Mouse (Mus musculus) spleen, adult 2 months (tissue): ENCODE measurements around the gene Smim22. TPM values are rescaled to one million over a fixed set of nuclear protein-coding genes. Genes with fewer than 3 reads are reported as not detected.

Experiments used
- DNase-seq, 2 experiments: peaks; one replicate each; pipeline versions ENCODE4 v3.0.0 to v3.0.0-alpha.2; 2012 to 2021; ENCODE audit warnings: low spot score in 2 of 2, low read depth in 1 of 2
- H3K27ac ChIP-seq: fragments of 200-500 bp; 2 replicates; pipeline ENCODE4 v1.5.1; 2012; ENCODE audit warnings: low read length, inconsistent platforms; ENCODE audit not compliant: insufficient read depth
- H3K27me3 ChIP-seq: fragments of 200-500 bp; 2 replicates; pipeline ENCODE4 v1.6.1; 2012; ENCODE audit warnings: mild to moderate bottlenecking, moderate library complexity, low read length, inconsistent platforms; ENCODE audit not compliant: control insufficient read depth, insufficient read depth
- H3K36me3 ChIP-seq: fragments of 200-500 bp; 2 replicates; pipeline ENCODE4 v1.6.1; 2012; ENCODE audit warnings: mild to moderate bottlenecking, low read length, inconsistent platforms; ENCODE audit not compliant: control insufficient read depth, insufficient read depth
- H3K4me1 ChIP-seq: fragments of 200-500 bp; 2 replicates; pipeline ENCODE4 v1.6.1; 2011; ENCODE audit warnings: inconsistent platforms; ENCODE audit not compliant: control insufficient read depth, insufficient read depth, insufficient read length
- H3K4me3 ChIP-seq: fragments of 200-500 bp; 2 replicates; pipeline ENCODE4 v1.5.1; 2011; ENCODE audit warnings: mild to moderate bottlenecking, inconsistent platforms; ENCODE audit not compliant: insufficient read depth, insufficient read length; ENCODE audit errors: extremely low read depth
- CTCF ChIP-seq: fragments of 200-500 bp; IDR thresholded peaks from 2 replicates; pipeline ENCODE4 v1.5.1; 2011; ENCODE audit warnings: mild to moderate bottlenecking, inconsistent platforms; ENCODE audit not compliant: insufficient read depth, insufficient read length, insufficient replicate concordance; ENCODE audit errors: extremely low read depth
- POLR2A ChIP-seq: fragments of 200-500 bp; IDR thresholded peaks from 2 replicates; pipeline ENCODE4 v1.6.1; 2011; ENCODE audit warnings: low read depth, low read length, inconsistent platforms
- WGBS: fragments of 180-500 bp; shearing (Covaris S2); methylation state at CpG from one replicate; pipeline ENCODE4 v1.1.7; 2018; 5-methylcytosine and 5-hydroxymethylcytosine counted together
- polyA plus RNA-seq: library from polyadenylated mRNA; depleted of rRNA; stranded (reverse); fragments of >200 nt; gene quantifications from 2 replicates; pipeline ENCODE4 v1.2.3, GENCODE M21; 2012

Gene Smim22
- polyA plus RNA-seq, 1 experiment, result 1.4 TPM

- no peak for DNase-seq
- 86% methylated on average over 4 of the region's 4 CpGs for WGBS
- no peaks in the 10 kb centered on the region for H3K27me3 ChIP-seq
- H3K4me3 ChIP-seq, result no peak overlapping the region
- H3K27ac ChIP-seq, result no peak overlapping the region
- no peak for TF ChIP-seq CTCF
- peaks cover 20% of the 10 kb centered on the region for H3K36me3 ChIP-seq
- peaks cover 16% of the 10 kb centered on the region for H3K4me1 ChIP-seq
Observed at GRCm38 (mm10) chr16:5014578-5014977, 7.5 kb downstream of the Smim22 start.

DNA sequence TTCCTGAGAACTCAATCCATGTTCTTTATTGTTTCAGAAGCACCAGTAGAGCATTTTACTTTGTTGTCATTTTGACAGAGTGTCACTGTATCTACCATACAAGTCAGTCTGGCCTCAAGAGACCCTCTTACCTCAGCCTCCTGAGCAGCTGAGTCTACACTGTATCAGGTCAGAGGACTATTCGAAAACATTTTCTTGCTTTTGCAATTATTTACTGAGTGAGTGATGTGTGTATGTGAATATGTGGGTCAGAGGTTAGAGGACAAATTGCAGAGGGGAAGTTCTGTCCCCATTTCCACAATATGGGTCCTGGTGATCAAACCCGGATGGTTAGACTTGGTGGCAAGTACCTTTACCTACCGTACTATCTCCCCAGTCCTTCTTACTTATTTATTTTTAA is 16.9 kb downstream of the Smim22 start:
- DNase-seq, result no peak
- H3K36me3 ChIP-seq, result peaks cover 60% of the 10 kb centered on the region
- WGBS, result 92% methylated on average over 3 of the region's 3 CpGs
- H3K4me1 ChIP-seq, result no peaks in the 10 kb centered on the region
- no peaks in the 10 kb centered on the region for H3K27me3 ChIP-seq
- no peak overlapping the region for H3K27ac ChIP-seq
- TF ChIP-seq POLR2A (no peak), CTCF (no peak)
- H3K4me3 ChIP-seq, result no peak overlapping the region

GRCm38 (mm10) chr16:5029847-5030246 is 22.8 kb downstream of the Smim22 start:
- H3K27ac ChIP-seq, result no peak overlapping the region
- WGBS, result 54% methylated on average over 2 of the region's 2 CpGs
- H3K36me3 ChIP-seq, result peaks cover 58% of the 10 kb centered on the region
- DNase-seq, result no peak
- H3K4me3 ChIP-seq, result no peak overlapping the region
- H3K27me3 ChIP-seq, result no peaks in the 10 kb centered on the region
- H3K4me1 ChIP-seq, result no peaks in the 10 kb centered on the region
- TF ChIP-seq POLR2A, result no peak
- no peak for TF ChIP-seq CTCF

DNA sequence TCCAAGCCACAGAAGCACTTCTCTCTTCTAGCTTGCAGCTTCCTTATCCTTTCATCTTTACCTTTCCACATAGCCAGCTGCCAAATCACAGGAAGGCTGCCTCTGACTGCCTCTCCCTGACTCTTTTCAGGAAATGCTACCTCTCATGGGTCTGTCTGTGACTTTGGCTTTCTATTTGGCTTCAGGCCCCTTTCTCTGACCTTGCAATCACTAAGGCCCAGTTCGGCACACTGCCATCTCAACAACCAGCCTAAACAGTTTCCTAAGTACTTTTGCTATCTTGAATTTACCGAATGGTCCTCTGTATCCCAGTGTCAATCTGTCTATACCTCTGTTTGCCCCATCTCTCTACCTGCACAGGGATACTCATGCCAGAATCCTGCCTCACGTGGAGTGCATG is 28.5 kb downstream of the Smim22 start:
- peaks cover 61% of the 10 kb centered on the region for H3K36me3 ChIP-seq
- H3K4me1 ChIP-seq, result no peaks in the 10 kb centered on the region
- TF ChIP-seq CTCF (no peak), POLR2A (no peak)
- no peak overlapping the region for H3K4me3 ChIP-seq
- WGBS, result 86% methylated on average over 3 of the region's 3 CpGs
- no peaks in the 10 kb centered on the region for H3K27me3 ChIP-seq
- H3K27ac ChIP-seq, result no peak overlapping the region
- DNase-seq, result no peak

GRCm38 (mm10) chr16:5036649-5037234 is 29.7 kb downstream of the Smim22 start:
- TF ChIP-seq CTCF (no peak), POLR2A (no peak)
- peaks cover 56% of the 10 kb centered on the region for H3K36me3 ChIP-seq

DNA sequence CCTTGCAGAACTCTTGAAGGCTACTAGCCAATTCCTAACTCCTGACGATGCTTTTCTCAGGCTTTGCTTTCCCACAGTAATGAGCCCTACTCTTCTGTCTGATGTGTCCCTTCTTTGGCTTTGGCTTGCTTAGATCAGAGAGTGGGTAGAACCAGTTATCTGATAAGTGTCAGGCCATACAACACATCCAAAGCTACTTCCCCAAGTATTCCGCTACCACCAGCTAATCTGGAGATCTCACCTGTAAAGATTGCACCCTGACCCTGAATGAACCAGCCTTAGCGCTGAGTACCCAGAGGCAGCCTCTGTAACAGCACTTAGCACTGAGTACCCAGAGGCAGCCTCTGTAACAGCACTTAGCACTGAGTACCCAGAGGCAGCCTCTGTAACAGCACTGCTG is 38.2 kb downstream of the Smim22 start:
- Histone ChIP-seq H3K36me3 (peaks cover 31% of the 10 kb centered on the region), H3K4me3 (no peak overlapping the region), H3K4me1 (peaks cover 3% of the 10 kb centered on the region; the same call in 1 of the 2 replicates), H3K27me3 (no peaks in the 10 kb centered on the region), H3K27ac (no peak overlapping the region)
- 94% methylated on average over 3 of the region's 3 CpGs for WGBS
- no peak for DNase-seq
- TF ChIP-seq POLR2A, result no peak
- TF ChIP-seq CTCF, result no peak

More at GRCm38 (mm10) chr16:5036649-5037234, 29.7 kb downstream of the Smim22 start:
- H3K4me3 ChIP-seq, result no peak overlapping the region
- no peak for DNase-seq
- H3K27me3 ChIP-seq, result no peaks in the 10 kb centered on the region
- no peaks in the 10 kb centered on the region for H3K4me1 ChIP-seq
- WGBS, result 87% methylated on average over 5 of the region's 5 CpGs
- H3K27ac ChIP-seq, result no peak overlapping the region

DNA sequence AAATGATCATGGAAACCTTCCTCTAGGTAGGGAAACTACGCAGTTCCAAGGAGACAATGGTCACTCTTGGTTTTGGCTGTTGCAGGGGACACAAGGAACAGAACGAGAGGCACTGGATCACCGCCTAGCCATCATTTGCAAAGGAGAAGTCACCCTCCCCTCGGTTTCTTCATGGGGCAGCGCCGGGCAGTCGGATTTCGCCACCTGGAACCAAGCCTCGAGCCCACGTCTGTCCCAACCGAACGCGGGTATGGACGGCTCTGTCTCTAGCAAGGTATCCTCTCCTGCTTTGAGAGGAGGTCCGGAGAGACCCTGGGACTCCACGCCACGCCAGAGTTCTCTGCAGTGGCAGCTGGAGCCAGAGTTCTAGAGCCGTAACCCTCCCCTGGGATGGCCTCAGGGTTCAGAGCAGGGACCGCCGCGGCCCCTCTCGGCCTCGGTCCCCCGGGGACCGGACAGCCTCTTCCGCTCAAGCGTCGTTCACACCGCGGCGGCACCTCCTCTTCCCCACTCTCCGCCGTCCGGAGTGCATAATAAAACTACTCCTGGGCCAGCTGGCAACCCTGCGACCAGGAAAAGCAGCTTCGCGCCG is 42.2 kb downstream of the Smim22 start:
- TF ChIP-seq CTCF, result no peak
- TF ChIP-seq POLR2A, result no peak
- Histone ChIP-seq H3K4me1 (peaks cover 5% of the 10 kb centered on the region; the same call in 1 of the 2 replicates), H3K4me3 (peak overlapping the region; percentile 83), H3K27ac (peak overlapping the region; percentile 90), H3K27me3 (no peaks in the 10 kb centered on the region), H3K36me3 (peaks cover 15% of the 10 kb centered on the region)
- no peak for DNase-seq
- under 1% methylated on average over 38 of the region's 38 CpGs for WGBS
